Mouse (Mus musculus): ENCODE measurements around the gene Qdpr.

- TF ChIP-seq CTCF (IDR thresholded peaks at IDR 0.05) (no peak), POLR2A (IDR thresholded peaks at IDR 0.05; ENCODE audit: insufficient read depth, low read depth, low read length) (no peak)
Observed at GRCm38 (mm10) chr5:45494093-45494755, 44.2 kb upstream of the Qdpr start.

All from heart, adult 2 months (tissue).